Mouse (Mus musculus) thymus, postnatal 4 days (tissue): ENCODE data around the gene Dip2c.

Source experiments
- DNase-seq: peaks from one replicate; pipeline ENCODE4 v3.0.0; 2021

Gene Dip2c

DNA sequence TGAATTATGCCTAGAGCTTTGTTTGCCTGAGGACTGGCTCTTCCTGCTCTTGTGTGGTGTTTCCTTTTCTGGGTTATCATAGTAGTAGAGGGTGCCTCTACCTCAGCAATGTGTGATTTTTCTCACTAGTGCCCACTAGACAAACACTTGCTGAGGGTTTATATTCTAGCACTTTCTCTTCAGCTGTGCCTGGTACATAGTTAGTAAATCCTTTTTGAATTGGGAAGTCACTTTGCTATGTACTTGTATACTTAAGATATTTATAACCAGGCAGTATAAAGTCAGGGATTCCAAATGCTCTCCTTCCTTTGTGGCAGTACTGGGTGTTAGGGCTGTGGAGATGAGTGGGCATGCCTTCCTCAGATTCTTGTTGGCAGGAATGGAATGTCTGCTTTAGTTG, 56.9 kb downstream of the Dip2c start:
- no peak for DNase-seq

GRCm38 (mm10) chr13:9340293-9340692, 64.0 kb downstream of the Dip2c start:
- no peak for DNase-seq

DNA sequence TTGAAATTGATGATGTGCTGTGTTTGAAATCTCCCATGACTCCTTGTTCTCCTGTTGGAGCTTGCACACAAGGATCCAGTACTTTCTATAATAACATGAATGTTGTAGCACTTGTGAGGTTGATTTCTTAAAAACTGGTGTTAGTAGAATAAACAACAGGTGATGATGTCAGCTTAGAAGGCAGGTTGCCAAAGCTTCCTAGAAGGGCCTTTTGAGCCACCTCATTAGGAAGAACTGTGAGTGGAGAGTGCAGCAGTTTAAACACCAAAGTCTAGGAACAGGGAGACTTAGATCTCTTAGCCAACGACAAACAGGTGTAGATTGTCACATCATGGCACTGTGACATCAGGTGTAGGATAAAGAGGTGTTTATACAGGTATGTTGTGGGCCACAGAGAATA, 66.4 kb downstream of the Dip2c start:
- no peak for DNase-seq

GRCm38 (mm10) chr13:9347448-9347847, 71.1 kb downstream of the Dip2c start:
- no peak for DNase-seq

DNA sequence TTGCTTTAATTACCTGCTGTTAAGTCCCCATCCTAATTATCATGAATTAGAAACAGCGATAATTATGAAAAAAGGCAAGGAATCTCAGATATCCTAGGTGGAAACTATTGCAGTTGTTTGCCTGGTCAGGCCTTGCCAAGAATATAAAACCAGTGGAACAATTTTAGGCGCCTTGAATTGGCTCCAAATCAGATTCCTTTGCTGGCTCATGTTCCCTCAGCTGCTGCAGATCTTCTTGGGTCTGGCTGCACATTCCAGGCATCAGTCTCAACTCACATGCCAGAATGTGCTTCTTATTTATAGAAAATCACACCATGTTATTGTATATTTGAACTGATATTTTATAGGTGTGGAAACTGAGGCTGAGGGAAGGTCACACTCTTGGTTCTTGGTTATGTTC, 74.3 kb downstream of the Dip2c start:
- DNase-seq: no peak

DNA sequence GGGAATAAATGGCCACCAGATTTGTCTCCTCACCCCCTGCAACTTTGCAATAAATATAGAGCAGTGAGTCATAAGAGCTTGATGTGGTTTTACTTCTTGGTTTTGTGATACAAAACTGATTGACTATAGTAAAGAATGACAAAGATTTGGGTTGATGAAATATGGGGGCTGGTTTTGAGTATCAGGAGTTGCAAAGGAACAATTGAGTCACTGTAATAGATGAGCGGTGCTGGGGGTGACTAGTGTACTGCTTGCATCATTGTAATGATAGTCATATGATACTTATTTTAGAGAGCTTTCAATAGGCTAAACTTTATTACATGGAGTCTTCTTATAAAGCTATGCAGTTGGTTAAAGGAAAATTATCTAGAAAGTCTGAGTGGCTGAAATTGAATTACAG, 77.6 kb downstream of the Dip2c start:
- no peak for DNase-seq

DNA sequence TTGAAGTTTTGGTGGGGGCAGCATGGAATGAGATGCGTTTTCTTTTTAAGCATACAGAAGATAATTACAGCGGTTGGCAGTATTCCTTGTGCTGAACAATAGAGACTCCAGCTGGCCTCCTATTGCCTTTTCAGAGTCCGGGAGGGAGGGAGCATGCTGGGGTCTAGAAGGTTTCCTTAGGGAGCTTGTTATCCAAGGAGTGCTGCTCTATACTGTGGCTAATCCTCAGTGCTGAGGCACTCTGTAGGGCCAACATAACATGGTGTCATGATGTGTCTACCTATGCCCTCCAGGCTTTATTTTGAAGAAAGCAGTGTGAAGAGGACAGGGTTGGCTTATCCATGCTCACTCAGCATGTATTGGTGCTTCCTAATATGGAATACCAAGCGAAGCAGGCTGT, 79.0 kb downstream of the Dip2c start:
- DNase-seq: no peak

DNA sequence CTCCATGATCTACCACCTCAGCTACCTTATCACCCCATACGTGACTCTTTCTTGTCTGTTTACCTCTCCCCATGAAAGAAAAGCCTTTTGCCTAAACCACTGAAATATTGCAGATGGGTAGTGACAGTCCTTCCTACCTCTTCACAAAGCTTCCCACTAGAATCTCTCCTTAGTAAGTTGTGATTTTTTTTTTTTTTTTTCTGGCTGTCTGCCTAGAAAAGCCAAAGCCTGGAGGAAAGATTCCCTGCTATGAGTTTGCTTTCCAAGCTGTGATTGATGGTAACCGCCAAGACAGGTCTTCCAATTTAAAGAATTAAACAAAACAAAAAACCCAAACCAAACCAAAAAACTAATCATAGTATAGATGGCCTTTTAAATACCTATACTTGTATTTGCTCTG, 85.1 kb downstream of the Dip2c start:
- no peak for DNase-seq

- no peak for DNase-seq
Measured at GRCm38 (mm10) chr13:9371387-9371786, 95.1 kb downstream of the Dip2c start.

DNA sequence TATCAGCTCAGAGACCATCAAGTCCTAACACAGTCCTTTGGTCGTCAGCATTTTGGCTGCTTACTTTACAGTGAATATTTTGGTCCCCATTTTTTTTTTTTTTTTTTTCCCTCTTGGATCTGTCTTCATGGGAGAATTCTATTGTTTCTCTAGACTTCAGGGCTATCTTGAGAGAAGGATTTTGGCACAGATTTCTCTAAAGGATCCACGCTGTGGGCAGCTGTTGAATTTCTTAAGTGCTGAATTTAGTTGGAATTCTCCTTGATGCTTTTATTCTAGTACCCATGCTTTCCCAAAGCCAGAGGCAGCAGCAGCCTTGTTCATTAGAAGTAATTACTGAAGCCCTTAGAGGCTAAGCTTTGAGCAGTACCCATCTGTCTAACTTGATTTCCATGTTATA, 100.8 kb downstream of the Dip2c start:
- no peak for DNase-seq

- DNase-seq: no peak
Measured at GRCm38 (mm10) chr13:9380740-9381410, 104.5 kb downstream of the Dip2c start.

DNA sequence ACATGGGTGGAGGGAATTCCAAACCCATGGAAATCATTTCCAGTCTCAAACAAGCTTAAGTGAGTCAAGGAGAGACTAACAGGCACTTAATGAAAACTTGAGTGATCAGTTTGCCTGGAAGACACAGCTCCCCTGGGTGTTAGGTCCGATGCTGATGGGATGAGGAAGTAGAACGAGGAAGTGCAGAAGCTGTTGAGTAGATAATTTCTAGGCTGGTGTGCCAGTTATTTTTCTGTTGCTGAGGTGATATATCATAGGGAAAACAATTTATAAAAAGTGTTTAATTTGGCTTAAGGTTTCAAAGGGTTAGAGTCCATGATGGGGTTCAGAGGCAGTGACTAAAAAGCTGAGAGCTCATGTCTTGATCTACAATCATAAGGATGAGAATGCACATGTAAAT, 111.7 kb downstream of the Dip2c start:
- no peak for DNase-seq

DNA sequence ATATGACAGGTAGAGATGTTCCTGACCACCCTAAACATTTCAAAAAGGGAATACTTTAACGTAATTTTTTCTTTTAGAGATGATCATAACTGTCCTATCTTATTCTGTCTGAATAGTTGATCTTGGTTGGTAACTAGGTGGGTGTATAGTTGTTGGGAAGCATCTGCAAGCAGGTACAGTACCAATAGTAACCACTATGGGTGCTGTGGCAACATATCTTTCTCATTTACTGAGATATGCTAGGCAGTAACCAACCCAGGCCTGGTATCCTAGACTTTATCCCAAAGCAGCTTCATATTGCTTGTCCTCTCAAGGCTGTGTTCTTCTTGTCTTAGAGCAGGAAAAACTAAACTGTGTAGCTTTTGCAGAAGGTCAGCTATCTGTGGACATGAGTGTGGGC, 113.0 kb downstream of the Dip2c start:
- no peak for DNase-seq

GRCm38 (mm10) chr13:9390204-9390804, 114.0 kb downstream of the Dip2c start:
- DNase-seq: no peak

- DNase-seq: no peak
Measured at GRCm38 (mm10) chr13:9393470-9393869, 117.1 kb downstream of the Dip2c start.

DNA sequence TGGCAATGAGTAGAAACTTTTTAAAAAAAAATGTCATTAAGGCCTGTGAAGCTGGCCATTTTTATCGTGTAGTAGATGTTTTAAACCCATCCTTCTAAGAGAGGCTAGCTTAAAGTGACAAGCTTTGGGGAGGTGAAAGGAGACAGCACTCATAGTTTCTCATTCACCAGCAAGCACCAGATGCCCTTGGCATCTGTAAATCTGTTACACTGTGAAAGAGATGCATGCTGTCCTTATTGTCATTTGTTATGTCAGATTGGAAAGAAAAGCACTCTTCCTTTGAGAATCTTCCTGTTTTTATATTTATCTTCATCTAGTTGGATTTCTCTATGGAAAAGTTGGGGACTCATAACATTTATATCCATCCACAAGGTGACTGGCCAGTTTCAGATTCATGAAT, 119.0 kb downstream of the Dip2c start:
- no peak for DNase-seq

DNA sequence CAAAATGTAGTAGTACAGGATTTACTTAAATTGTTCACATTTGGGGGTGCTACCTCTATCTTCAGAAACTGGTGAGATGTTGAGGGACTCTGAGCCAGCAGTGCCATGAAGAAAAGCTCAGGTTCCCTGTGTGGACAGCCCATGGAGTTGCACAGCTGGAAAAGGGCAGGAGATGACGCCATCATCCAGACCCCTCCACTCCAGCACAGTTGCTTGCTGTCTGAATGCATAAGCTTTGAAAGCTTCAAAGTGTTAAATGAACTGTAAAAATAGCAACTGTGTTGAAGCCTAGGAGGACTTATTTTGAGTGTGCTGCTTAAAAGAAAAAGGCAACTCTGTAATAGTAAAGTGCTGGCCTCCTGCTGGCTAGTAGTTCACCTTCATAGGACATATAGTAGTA, 122.5 kb downstream of the Dip2c start:
- DNase-seq: no peak

DNA sequence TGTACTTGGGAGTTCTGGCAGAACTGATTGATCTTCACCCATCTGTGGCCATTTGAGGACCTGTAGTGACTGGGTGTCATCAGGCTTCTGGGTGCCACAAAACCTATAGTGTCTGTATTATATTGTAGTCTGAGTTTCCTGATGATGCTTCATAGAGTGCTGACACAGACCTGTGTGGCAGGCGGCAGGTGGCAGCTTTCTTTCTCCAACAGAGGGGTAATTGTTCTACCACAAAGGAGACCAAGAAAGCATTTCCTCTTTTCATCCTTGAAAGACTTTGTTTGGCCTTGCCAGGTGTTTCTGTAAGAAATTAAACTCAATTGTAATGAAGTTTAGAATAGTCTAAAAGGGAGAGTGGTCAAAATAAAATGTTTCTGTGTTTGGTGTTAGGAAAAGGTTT, 129.1 kb downstream of the Dip2c start:
- DNase-seq: peak; percentile 42

- no peak for DNase-seq
Measured at GRCm38 (mm10) chr13:9408983-9409382, 132.7 kb downstream of the Dip2c start.

GRCm38 (mm10) chr13:9418441-9418840, 142.1 kb downstream of the Dip2c start:
- no peak for DNase-seq

DNA sequence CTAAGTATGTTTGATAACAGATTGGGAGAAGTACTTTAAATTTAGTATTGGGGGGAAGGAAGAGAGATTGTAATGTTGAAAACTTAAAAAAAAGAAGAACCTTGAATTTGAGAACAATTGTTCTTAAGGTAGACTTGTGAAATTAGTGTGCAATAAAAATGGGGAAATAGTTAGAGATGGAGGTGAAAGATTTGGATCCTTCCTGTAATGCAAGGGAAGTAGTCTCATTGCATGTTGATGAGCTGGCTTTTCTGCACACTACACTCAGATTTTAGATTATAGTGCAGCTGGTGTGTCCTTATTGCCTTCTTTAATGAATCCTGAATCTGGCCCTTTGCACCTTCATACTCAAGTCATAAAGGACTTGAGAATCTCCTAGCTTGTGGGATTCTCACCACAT, 142.9 kb downstream of the Dip2c start:
- no peak for DNase-seq

GRCm38 (mm10) chr13:9421949-9422348, 145.6 kb downstream of the Dip2c start:
- no peak for DNase-seq

- no peak for DNase-seq
Measured at GRCm38 (mm10) chr13:9422876-9423275, 146.5 kb downstream of the Dip2c start.

GRCm38 (mm10) chr13:9424434-9424833, 148.1 kb downstream of the Dip2c start:
- DNase-seq: no peak

- no peak for DNase-seq
Measured at GRCm38 (mm10) chr13:9426267-9426666, 149.9 kb downstream of the Dip2c start.
